Mouse (Mus musculus) heart, postnatal 36 days (tissue): ENCODE measurements around the gene Cd93. TPM values are rescaled to one million over a fixed set of nuclear protein-coding genes. Genes with fewer than 3 reads are reported as not detected.

ENCODE experiments used
- DNase-seq, 2 experiments: peaks; one replicate each; pipeline ENCODE4 v3.0.0; 2021 to 2022
- intact Hi-C: fragments of 180-260 bp; cut with DNase I; formaldehyde crosslinking; loops from one replicate; pipeline ENCODE4 v1.15.1; 2025
- total RNA-seq, 2 experiments: library from RNA; stranded (reverse); gene quantifications; 2 replicates each; pipeline ENCODE4 v1.2.3; 2021

Gene Cd93
- total RNA-seq, 2 experiments from 2014 or later, result 65.4 to 68.0 TPM

GRCm38 (mm10) chr2:148444472-148444871, 1.1 kb upstream of the Cd93 start:
- intact Hi-C loops, result no loop called here
- no peak for DNase-seq

- peak; percentile 34 to 45 for DNase-seq
- intact Hi-C loops, result loop anchor here (2.0 kb wide), 2 partner anchors 36 to 90 kb away; no protein-coding TSS in a partner anchor
Measured at GRCm38 (mm10) chr2:148442710-148443109, 653 bp downstream of the Cd93 start.

GRCm38 (mm10) chr2:148442172-148442571, 1.2 kb downstream of the Cd93 start:
- intact Hi-C loops, result loop anchor here (2.0 kb wide), 2 partner anchors 37 to 91 kb away; no protein-coding TSS in a partner anchor
- DNase-seq, result peak; percentile 27 to 42

- intact Hi-C loops, result no loop called here
- DNase-seq, result peak in 1 of 2 experiments; percentile 13
Measured at GRCm38 (mm10) chr2:148441421-148441820, 1.9 kb downstream of the Cd93 start.

GRCm38 (mm10) chr2:148439691-148440276, 3.6 kb downstream of the Cd93 start:
- no peak for DNase-seq
- intact Hi-C loops, result no loop called here

GRCm38 (mm10) chr2:148436285-148436684, 7.1 kb downstream of the Cd93 start:
- no peak for DNase-seq
- intact Hi-C loops, result no loop called here

- DNase-seq, result no peak
- intact Hi-C loops, result no loop called here
Measured at GRCm38 (mm10) chr2:148432346-148432745, 11.0 kb downstream of the Cd93 start.

- no peak for DNase-seq
- intact Hi-C loops, result no loop called here
Measured at GRCm38 (mm10) chr2:148430941-148431340, 12.4 kb downstream of the Cd93 start.

- intact Hi-C loops, result no loop called here
Measured at GRCm38 (mm10) chr2:148429001-148429505, 14.3 kb downstream of the Cd93 start.

GRCm38 (mm10) chr2:148428523-148428922, 14.8 kb downstream of the Cd93 start:
- DNase-seq, result no peak
- intact Hi-C loops, result no loop called here

More at GRCm38 (mm10) chr2:148429001-148429505, 14.3 kb downstream of the Cd93 start:
- no peak for DNase-seq

- intact Hi-C loops, result no loop called here
- no peak for DNase-seq
Measured at GRCm38 (mm10) chr2:148427553-148427952, 15.8 kb downstream of the Cd93 start.

- DNase-seq, result no peak
- intact Hi-C loops, result no loop called here
Measured at GRCm38 (mm10) chr2:148425709-148426382, 17.5 kb downstream of the Cd93 start.

GRCm38 (mm10) chr2:148421706-148422105, 21.7 kb downstream of the Cd93 start:
- no peak for DNase-seq

GRCm38 (mm10) chr2:148421112-148421511, 22.3 kb downstream of the Cd93 start:
- intact Hi-C loops, result no loop called here
- DNase-seq, result no peak

More at GRCm38 (mm10) chr2:148421706-148422105, 21.7 kb downstream of the Cd93 start:
- intact Hi-C loops, result no loop called here

- DNase-seq, result no peak
- intact Hi-C loops, result no loop called here
Measured at GRCm38 (mm10) chr2:148419776-148420175, 23.6 kb downstream of the Cd93 start.

GRCm38 (mm10) chr2:148419151-148419550, 24.2 kb downstream of the Cd93 start:
- intact Hi-C loops, result no loop called here

GRCm38 (mm10) chr2:148409821-148410220, 33.5 kb downstream of the Cd93 start:
- intact Hi-C loops, result loop anchor here (5.0 kb wide), 6 partner anchors 63 to 288 kb away; no protein-coding TSS in a partner anchor
- no peak for DNase-seq

More at GRCm38 (mm10) chr2:148419151-148419550, 24.2 kb downstream of the Cd93 start:
- no peak for DNase-seq

GRCm38 (mm10) chr2:148409141-148409540, 34.2 kb downstream of the Cd93 start:
- intact Hi-C loops, result loop anchor here (5.0 kb wide), 6 partner anchors 62 to 287 kb away; no protein-coding TSS in a partner anchor
- peak; percentile 83 to 88 for DNase-seq

GRCm38 (mm10) chr2:148408761-148409120, 34.6 kb downstream of the Cd93 start:
- no peak for DNase-seq
- intact Hi-C loops, result loop anchor here (5.0 kb wide), 6 partner anchors 61 to 286 kb away; no protein-coding TSS in a partner anchor

- peak; percentile 82 to 83 for DNase-seq
- intact Hi-C loops, result loop anchor here (5.0 kb wide), 6 partner anchors 61 to 286 kb away; no protein-coding TSS in a partner anchor
Measured at GRCm38 (mm10) chr2:148407870-148408760, 35.2 kb downstream of the Cd93 start, which contains the start of gene Thbd. Gene Thbd (minus strand): TSS chr2:148408188.
